Mouse (Mus musculus) hindbrain, postnatal 0 days (tissue): Measurements from ENCODE around the gene Grin3a. TPM values are rescaled to one million over a fixed set of nuclear protein-coding genes. Genes with fewer than 3 reads are reported as not detected.

ENCODE experiments used
- ATAC-seq: fragments of 200-750 bp; cut with Nextera tagmentation; 2 replicates; pipeline ENCODE4 v1.8.0; 2017; ENCODE audit warnings: mild to moderate bottlenecking, moderate TSS enrichment, moderate library complexity
- DNase-seq: peaks from one replicate; pipeline ENCODE4 v3.0.0-alpha.2; 2015; ENCODE audit warnings: low spot score
- H3K27ac ChIP-seq: fragments of 300-500 bp; sonication (generic); 2 replicates; pipeline ENCODE4 v1.5.1; 2014; ENCODE audit warnings: mild to moderate bottlenecking
- H3K27me3 ChIP-seq: fragments of 300-500 bp; sonication (generic); 2 replicates; pipeline ENCODE4 v1.6.1; 2014; ENCODE audit warnings: low read length, mixed read lengths; ENCODE audit not compliant: insufficient read depth
- H3K36me3 ChIP-seq: fragments of 300-500 bp; sonication (generic); 2 replicates; pipeline ENCODE4 v1.6.1; 2014; ENCODE audit warnings: low read length, mixed read lengths; ENCODE audit not compliant: insufficient read depth
- H3K4me1 ChIP-seq: fragments of 300-500 bp; sonication (generic); 2 replicates; pipeline ENCODE4 v1.6.1; 2014; ENCODE audit warnings: antibody characterized with exemption, low read length, mixed read lengths; ENCODE audit not compliant: insufficient read depth
- H3K4me2 ChIP-seq: fragments of 300-500 bp; sonication (generic); 2 replicates; pipeline ENCODE4 v1.6.1; 2014; ENCODE audit warnings: low read depth, mild to moderate bottlenecking, low read length, moderate library complexity, mixed read lengths
- H3K4me3 ChIP-seq: fragments of 300-500 bp; sonication (generic); 2 replicates; pipeline ENCODE4 v1.5.1; 2014; ENCODE audit warnings: low read length
- H3K9ac ChIP-seq: fragments of 300-500 bp; sonication (generic); replicated peaks from 2 replicates; pipeline ENCODE4 v1.6.1; 2014; ENCODE audit warnings: mild to moderate bottlenecking, low read length, moderate library complexity, mixed read lengths
- H3K9me3 ChIP-seq: fragments of 300-500 bp; sonication (generic); 2 replicates; pipeline ENCODE4 v1.6.1; 2016; ENCODE audit warnings: low read length, mixed read lengths
- CTCF ChIP-seq: IDR thresholded peaks from 2 replicates; pipeline ENCODE4 v1.5.1; 2016; ENCODE audit warnings: antibody characterized with exemption, control low read depth, low read depth
- WGBS: fragments of 180-500 bp; shearing (Covaris S2); extraction: QIAGEN DNeasy Blood & Tissue Kit; methylation state at CpG from one replicate; pipeline ENCODE4 v1.1.7; 2014; 5-methylcytosine and 5-hydroxymethylcytosine counted together
- polyA plus RNA-seq: library from polyadenylated mRNA; unstranded; fragments of >200 nt; fragmentation: Nextera tagmentation; extraction: Ambion mirVana; gene quantifications from 2 replicates; pipeline ENCODE4 v1.2.1, GENCODE M21; 2015
- total RNA-seq: library from RNA; depleted of rRNA; stranded (reverse); fragments of >200 nt; gene quantifications from 2 replicates; pipeline ENCODE4 v1.2.3, GENCODE M21; 2014

Grin3a gene
- total and polyA plus RNA-seq, 2 experiments from 2014 or later: 26.2 to 83.7 TPM

DNA sequence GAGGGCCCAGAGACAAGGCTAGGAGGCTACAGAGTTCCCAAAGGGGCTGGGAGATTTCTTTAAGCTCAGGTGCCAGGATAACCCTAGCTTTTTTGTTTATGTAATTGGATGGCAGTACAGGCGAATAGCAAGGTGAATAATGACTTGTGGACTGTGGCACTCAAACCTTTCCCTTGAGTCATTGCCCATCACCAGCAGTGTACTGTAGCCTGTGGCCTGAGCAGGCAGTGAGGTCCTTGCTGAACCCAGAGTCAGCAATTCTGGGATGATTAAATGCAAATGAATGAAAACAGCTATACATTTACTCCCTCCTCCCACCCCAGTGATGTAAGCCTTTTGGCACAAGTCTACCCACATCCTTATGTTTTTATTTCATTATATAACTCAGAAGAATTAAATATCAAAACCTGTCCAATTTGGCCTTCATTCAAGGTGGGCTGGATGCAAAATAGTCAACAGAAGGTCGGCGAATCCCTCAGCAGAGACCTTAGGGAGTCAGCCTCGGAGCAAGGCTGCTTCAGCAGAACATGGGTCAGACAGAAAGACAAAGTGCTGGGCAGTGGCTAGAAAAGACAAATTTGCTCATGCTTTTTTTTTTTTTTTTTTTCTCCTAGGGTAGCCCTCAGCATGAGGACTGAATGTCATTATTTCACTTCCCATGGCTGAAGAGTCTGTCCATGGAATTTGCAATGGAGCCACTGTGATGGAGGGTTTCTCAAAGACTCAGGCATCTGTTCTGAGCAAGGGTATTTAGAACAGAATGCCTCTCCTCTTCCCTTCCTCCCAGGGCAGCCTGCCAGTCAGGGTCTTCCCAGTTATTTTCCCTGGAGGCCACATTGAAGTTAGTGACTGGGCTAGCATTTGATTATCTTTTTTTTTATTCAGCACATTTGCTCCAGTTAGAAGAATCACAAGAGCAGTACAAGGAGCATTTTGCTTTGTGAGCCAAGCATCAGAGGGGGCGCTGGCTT, 104.5 kb downstream of the Grin3a start:
- H3K36me3 ChIP-seq: no peaks in the 10 kb centered on the region
- WGBS: 56% methylated on average over 5 of the region's 5 CpGs
- H3K27ac ChIP-seq: no peak overlapping the region
- TF ChIP-seq CTCF: no peak
- no peaks in the 10 kb centered on the region for H3K27me3 ChIP-seq
- peak; percentile 61 for DNase-seq
- 0 out of 2 replicates have a peak, but pooled peaks cover 3% of the 10 kb centered on the region for H3K4me1 ChIP-seq
- H3K4me3 ChIP-seq: no peak overlapping the region
- no peak overlapping the region for H3K9ac ChIP-seq
- ATAC-seq: peak; percentile 73
- H3K4me2 ChIP-seq: no peak overlapping the region
- H3K9me3 ChIP-seq: no peaks in the 10 kb centered on the region

DNA sequence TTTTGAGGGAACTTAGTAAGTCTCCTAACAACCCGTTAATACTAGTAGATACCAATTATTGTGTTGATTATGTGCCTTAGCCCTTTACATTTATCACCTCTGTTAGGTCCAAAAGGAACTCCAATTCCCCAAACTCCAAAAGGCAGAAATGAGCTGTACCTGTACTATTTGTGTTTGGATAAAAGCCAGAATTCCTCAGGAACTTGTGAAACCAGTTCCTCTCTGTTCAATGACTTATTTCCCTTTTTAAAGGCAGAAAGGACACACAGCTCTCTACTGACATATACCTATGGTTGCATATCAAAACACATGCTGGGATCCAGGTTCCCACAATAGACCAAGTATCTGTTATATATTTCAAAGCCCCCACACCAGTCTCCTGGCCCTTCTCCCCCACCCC, 106.0 kb downstream of the Grin3a start:
- TF ChIP-seq CTCF: no peak
- WGBS: 81% methylated on average over 1 of the region's 1 CpGs
- no peak overlapping the region for H3K27ac ChIP-seq
- no peak overlapping the region for H3K4me2 ChIP-seq
- H3K9ac ChIP-seq: no peak overlapping the region
- no peaks in the 10 kb centered on the region for H3K36me3 ChIP-seq
- H3K4me3 ChIP-seq: no peak overlapping the region
- no peaks in the 10 kb centered on the region for H3K27me3 ChIP-seq
- H3K4me1 ChIP-seq: 0 out of 2 replicates have a peak, but pooled peaks cover 3% of the 10 kb centered on the region
- ATAC-seq (no peak), DNase-seq (no peak)
- H3K9me3 ChIP-seq: no peaks in the 10 kb centered on the region

DNA sequence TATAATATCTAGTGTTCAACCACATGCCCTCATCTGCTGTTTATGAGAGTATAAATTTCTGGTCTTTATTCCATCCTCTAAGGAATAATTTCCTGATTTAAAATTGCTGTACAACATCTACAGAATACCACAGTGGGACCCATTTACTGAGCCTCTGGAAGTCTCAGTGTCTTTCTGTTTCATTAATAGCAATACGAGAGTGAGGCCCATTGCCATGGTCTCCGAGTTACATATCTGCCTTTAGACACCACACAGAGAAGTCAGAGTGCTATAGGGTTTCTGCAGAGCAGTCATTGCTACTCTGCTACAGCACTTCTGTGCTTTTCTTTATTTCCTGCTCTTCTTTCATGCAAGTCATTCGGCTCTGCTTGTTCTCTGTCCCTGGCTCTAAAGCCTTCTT, 116.2 kb downstream of the Grin3a start:
- H3K9me3 ChIP-seq: no peaks in the 10 kb centered on the region
- ATAC-seq: no peak
- H3K4me2 ChIP-seq: no peak overlapping the region
- H3K4me1 ChIP-seq: no peaks in the 10 kb centered on the region
- TF ChIP-seq CTCF: no peak
- H3K27ac ChIP-seq: no peak overlapping the region
- no peaks in the 10 kb centered on the region for H3K36me3 ChIP-seq
- 52% methylated on average over 3 of the region's 3 CpGs for WGBS
- H3K27me3 ChIP-seq: no peaks in the 10 kb centered on the region
- no peak overlapping the region for H3K4me3 ChIP-seq
- no peak for DNase-seq
- no peak overlapping the region for H3K9ac ChIP-seq

DNA sequence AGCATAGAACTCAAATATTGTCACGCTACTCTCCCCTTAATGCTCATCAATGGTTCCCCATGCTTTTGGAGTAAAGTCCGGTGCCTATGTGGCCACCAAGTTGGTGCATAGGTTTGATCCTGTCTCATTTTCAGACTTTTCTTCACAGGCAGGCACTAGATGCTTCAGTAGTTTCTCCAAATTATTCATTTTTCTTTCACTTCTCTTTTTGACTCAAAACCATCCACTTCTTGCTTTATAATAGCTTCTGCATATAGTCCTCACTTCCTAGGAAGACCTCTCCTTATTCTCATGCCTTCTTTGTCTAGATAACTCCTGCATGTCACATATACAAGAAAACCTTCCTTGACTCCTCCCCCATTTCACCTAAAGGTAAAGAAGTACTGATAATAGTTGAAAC, 121.6 kb downstream of the Grin3a start:
- Histone ChIP-seq H3K4me2 (no peak overlapping the region), H3K27ac (no peak overlapping the region), H3K36me3 (no peaks in the 10 kb centered on the region), H3K9me3 (no peaks in the 10 kb centered on the region), H3K4me3 (no peak overlapping the region), H3K4me1 (no peaks in the 10 kb centered on the region), H3K27me3 (no peaks in the 10 kb centered on the region), H3K9ac (no peak overlapping the region)
- DNase-seq: no peak
- TF ChIP-seq CTCF: no peak
- no peak for ATAC-seq
- 95% methylated on average over 2 of the region's 2 CpGs for WGBS

DNA sequence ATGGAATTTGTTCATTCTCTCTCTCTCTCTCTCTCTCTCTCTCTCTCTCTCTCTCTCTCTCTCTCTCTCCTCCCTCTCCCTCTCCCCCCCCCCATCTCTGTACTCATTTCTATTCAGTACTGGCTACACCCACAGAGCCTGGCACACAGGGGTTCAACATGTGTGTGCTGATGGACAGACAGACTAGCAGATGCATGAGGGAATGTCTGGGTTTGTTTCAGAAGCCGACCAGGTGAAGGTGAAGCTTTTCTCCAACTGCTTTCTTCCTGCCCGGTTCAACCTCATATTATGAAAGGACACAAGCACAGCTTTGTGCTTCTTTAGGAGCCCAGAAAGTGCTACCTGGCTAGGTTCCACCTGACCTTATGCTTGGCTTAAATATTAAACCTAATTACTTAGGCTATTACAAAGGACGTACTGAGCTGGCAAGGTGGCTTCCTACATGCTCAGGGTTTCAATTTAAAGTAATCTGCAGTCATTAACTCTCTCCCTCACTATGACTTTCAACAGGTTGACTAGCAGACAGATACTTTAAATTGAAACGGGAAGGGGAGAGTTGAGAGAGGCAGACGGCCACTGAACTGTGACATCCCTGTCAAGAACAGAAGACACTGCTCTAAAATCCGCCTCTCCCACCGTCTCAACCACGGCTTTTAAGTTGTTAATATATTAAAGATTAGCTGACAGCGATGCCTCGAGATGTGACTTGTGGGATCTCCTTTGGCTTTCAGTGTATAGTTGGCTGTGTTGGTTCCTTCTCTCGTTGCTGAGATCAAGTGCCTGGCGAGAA, 153.9 kb downstream of the Grin3a start:
- WGBS: 55% methylated on average over 12 of the region's 12 CpGs
- DNase-seq: no peak
- H3K9ac ChIP-seq: no peak overlapping the region

DNA sequence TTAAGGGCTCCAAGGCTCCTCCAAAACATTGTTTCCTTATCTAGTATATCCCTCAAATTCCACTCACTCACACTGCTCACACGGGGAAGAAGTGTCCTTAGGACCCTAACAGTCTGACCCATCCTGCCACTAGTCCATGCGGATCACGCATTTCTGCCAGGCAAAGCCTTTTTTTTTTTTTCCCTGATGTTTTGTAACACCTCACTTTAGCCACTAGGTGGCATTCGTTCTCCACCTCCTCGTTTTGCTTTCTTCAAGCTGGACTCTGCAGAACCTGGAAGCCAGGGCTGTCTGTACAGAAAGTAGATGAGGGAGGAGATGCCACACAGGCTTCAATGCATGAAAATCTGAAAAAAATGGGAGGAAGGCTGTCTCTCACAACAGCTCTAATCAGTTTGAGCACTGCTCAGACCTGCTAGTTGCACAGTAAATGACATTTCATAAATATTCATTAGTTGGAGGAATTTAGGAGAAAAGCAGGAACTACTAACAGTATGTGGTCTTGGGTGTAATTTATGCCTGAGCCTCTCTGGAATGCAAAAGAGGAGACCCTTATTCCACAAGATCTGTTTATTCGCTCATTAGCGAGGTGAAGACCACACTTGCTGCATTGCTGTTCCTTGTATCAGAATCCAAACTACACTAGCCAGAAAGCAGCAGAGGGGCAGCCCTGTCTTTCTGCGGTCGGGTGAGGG, 156.8 kb downstream of the Grin3a start:
- Histone ChIP-seq H3K9me3 (no peaks in the 10 kb centered on the region), H3K9ac (no peak overlapping the region), H3K27ac (no peak overlapping the region), H3K36me3 (no peaks in the 10 kb centered on the region), H3K4me2 (no peak overlapping the region), H3K4me3 (no peak overlapping the region), H3K27me3 (no peaks in the 10 kb centered on the region), H3K4me1 (no peaks in the 10 kb centered on the region)
- 13% methylated on average over 9 of the region's 9 CpGs for WGBS
- ATAC-seq (peak; percentile 85), DNase-seq (peak; percentile 88)
- peak; percentile 92 for TF ChIP-seq CTCF

More for the DNA sequence above, 153.9 kb downstream of the Grin3a start:
- no peak for ATAC-seq
- no peaks in the 10 kb centered on the region for H3K27me3 ChIP-seq
- H3K4me2 ChIP-seq: no peak overlapping the region
- H3K9me3 ChIP-seq: no peaks in the 10 kb centered on the region
- no peak for TF ChIP-seq CTCF
- no peak overlapping the region for H3K27ac ChIP-seq
- H3K4me3 ChIP-seq: no peak overlapping the region
- H3K4me1 ChIP-seq: no peaks in the 10 kb centered on the region
- H3K36me3 ChIP-seq: no peaks in the 10 kb centered on the region
